Mouse (Mus musculus) gastrocnemius, adult 8-10 months (tissue): ENCODE measurements around the gene Fubp3. TPM values are rescaled to one million over a fixed set of nuclear protein-coding genes. Genes with fewer than 3 reads are reported as not detected.
"Not testable (repeated sequence)": the region's sequence is repeated elsewhere in the genome, so short reads cannot be mapped to it uniquely, and the experiment has no call there.

Experiments
- DNase-seq, 2 experiments: peaks; one replicate each; pipeline ENCODE4 v3.0.0; 2022; ENCODE audit warnings: low spot score in 2 of 2
- total RNA-seq, 4 experiments: library from RNA; stranded (reverse); gene quantifications; 2 replicates each; pipeline ENCODE4 v1.2.4; 2022

Gene Fubp3
- total RNA-seq: 10 to 100 TPM in 2 of 4 experiments, 1 to 10 TPM in 2; 7.3 to 12.1 (median 9.4) TPM

GRCm38 (mm10) chr2:31572051-31572914, at the start of gene Fubp3:
TSS of gene Fubp3 (plus strand) at chr2:31572651.
- peak; percentile 83 to 90 for DNase-seq

GRCm38 (mm10) chr2:31524641-31525040, 47.8 kb upstream of the Fubp3 start:
- no peak for DNase-seq

- DNase-seq: no peak
Measured at GRCm38 (mm10) chr2:31525778-31526177, 46.7 kb upstream of the Fubp3 start.

GRCm38 (mm10) chr2:31530201-31530600, 42.2 kb upstream of the Fubp3 start:
- DNase-seq: no peak

GRCm38 (mm10) chr2:31537054-31537453, 35.4 kb upstream of the Fubp3 start:
- peak; percentile 44 to 49 for DNase-seq

- DNase-seq: no peak
Measured at GRCm38 (mm10) chr2:31538745-31539144, 33.7 kb upstream of the Fubp3 start.

- DNase-seq: no peak
Measured at GRCm38 (mm10) chr2:31541581-31541980, 30.9 kb upstream of the Fubp3 start.

GRCm38 (mm10) chr2:31547726-31548125, 24.7 kb upstream of the Fubp3 start:
- DNase-seq: no peak

- DNase-seq: no peak
Measured at GRCm38 (mm10) chr2:31550503-31550902, 21.9 kb upstream of the Fubp3 start.

- DNase-seq: not testable (repeated sequence)
Measured at GRCm38 (mm10) chr2:31551351-31551750, 21.1 kb upstream of the Fubp3 start.

- no peak for DNase-seq
Measured at GRCm38 (mm10) chr2:31551971-31552370, 20.5 kb upstream of the Fubp3 start.

GRCm38 (mm10) chr2:31554619-31555018, 17.8 kb upstream of the Fubp3 start:
- no peak for DNase-seq

- no peak for DNase-seq
Measured at GRCm38 (mm10) chr2:31572915-31573635, 624 bp downstream of the Fubp3 start.

GRCm38 (mm10) chr2:31581617-31582016, 9.2 kb downstream of the Fubp3 start:
- no peak for DNase-seq

GRCm38 (mm10) chr2:31591799-31592484, 19.5 kb downstream of the Fubp3 start:
- DNase-seq: no peak

GRCm38 (mm10) chr2:31607555-31607954, 35.1 kb downstream of the Fubp3 start:
- DNase-seq: no peak

GRCm38 (mm10) chr2:31609859-31610261, 37.4 kb downstream of the Fubp3 start:
- no peak for DNase-seq

GRCm38 (mm10) chr2:31610922-31611321, 38.5 kb downstream of the Fubp3 start:
- no peak for DNase-seq

GRCm38 (mm10) chr2:31611400-31611799, 38.9 kb downstream of the Fubp3 start:
- DNase-seq: no peak

GRCm38 (mm10) chr2:31612627-31613026, 40.2 kb downstream of the Fubp3 start:
- DNase-seq: no peak

GRCm38 (mm10) chr2:31613781-31614180, 41.3 kb downstream of the Fubp3 start:
- no peak for DNase-seq
